28 mouse cellular contexts compared by ENCODE assay signal in genomic region chr16:89917404-89917803, GRCm38 (mm10).
DNase-seq lines count a peak whose midpoint lies in the region; ATAC-seq and TF ChIP-seq lines count a peak whose summit lies in the region.
"Had no signal": no experiment of that assay in that cellular context is flagged by ENCODE, and none has a peak within 500 bp of the region (broad histone marks: within the 10 kb centered on the region; RNA-seq: fewer than 3 reads in every experiment).

No protein-coding gene starts in this region.

- H3K9me3 ChIP-seq in stomach, embryonic 16.5 days (replicated peaks; ENCODE audit: control insufficient read depth, low read length) = no peaks in the 10 kb centered on the region
- no peaks in the 10 kb centered on the region for H3K9me3 ChIP-seq in stomach, postnatal 0 days (ENCODE audit: control insufficient read depth, low read length)
- no peaks in the 10 kb centered on the region for H3K9me3 ChIP-seq in forebrain, embryonic 16.5 days (ENCODE audit: control insufficient read depth, low read length)
- H3K9me3 ChIP-seq: embryonic facial prominence, embryonic 13.5 days; forebrain, embryonic 12.5 days; heart, embryonic 12.5 days; hindbrain, embryonic 10.5 days; liver, embryonic 13.5 days; megakaryocyte, embryonic 14.5 days; midbrain, embryonic 13.5 days; neural tube, embryonic 13.5 days; stomach, embryonic 15.5 days had no signal

- no peak overlapping the region for H3K27ac ChIP-seq in stomach, embryonic 16.5 days (ENCODE audit: low read length)
- no peak overlapping the region for H3K27ac ChIP-seq in stomach, postnatal 0 days (replicated peaks)
- no peak overlapping the region for H3K27ac ChIP-seq in forebrain, embryonic 16.5 days (ENCODE audit: low read length)
- H3K27ac ChIP-seq: embryonic facial prominence, embryonic 13.5 days; forebrain, embryonic 12.5 days; hindbrain, embryonic 10.5 days; liver, embryonic 13.5 days; midbrain, embryonic 13.5 days; neural tube, embryonic 13.5 days; stomach, embryonic 15.5 days had no signal

- no peak overlapping the region for H3K4me2 ChIP-seq in stomach, embryonic 16.5 days (ENCODE audit: low read depth, low read length)
- H3K4me2 ChIP-seq in stomach, postnatal 0 days (replicated peaks; ENCODE audit: low read depth) = no peak overlapping the region
- no peak overlapping the region for H3K4me2 ChIP-seq in forebrain, embryonic 16.5 days (ENCODE audit: low read length)
- H3K4me2 ChIP-seq: embryonic facial prominence, embryonic 13.5 days; forebrain, embryonic 12.5 days; heart, embryonic 12.5 days; liver, embryonic 13.5 days; midbrain, embryonic 13.5 days; neural tube, embryonic 13.5 days; stomach, embryonic 15.5 days had no signal

- H3K9ac ChIP-seq in stomach, embryonic 16.5 days (ENCODE audit: low read length) = 0 out of 2 replicates have a peak overlapping the region, but pooled peaks have one; percentile 20
- no peak overlapping the region for H3K9ac ChIP-seq in stomach, postnatal 0 days (ENCODE audit: low read length)
- H3K9ac ChIP-seq in forebrain, embryonic 16.5 days (replicated peaks; ENCODE audit: low read depth, low read length) = no peak overlapping the region
- H3K9ac ChIP-seq: embryonic facial prominence, embryonic 13.5 days; forebrain, embryonic 12.5 days; heart, embryonic 12.5 days; liver, embryonic 13.5 days; midbrain, embryonic 13.5 days; neural tube, embryonic 13.5 days; stomach, embryonic 15.5 days had no signal

- TF ChIP-seq CTCF in stomach, postnatal 0 days (IDR thresholded peaks at IDR 0.05; ENCODE audit: low read depth) = no peak

- 85% methylated on average over 15 of the region's 15 CpGs for WGBS in stomach, embryonic 16.5 days
- WGBS in stomach, postnatal 0 days = 83% methylated on average over 15 of the region's 15 CpGs
- 86% methylated on average over 15 of the region's 15 CpGs for WGBS in forebrain, embryonic 16.5 days

- no peaks in the 10 kb centered on the region; the same call in 1 of the 2 replicates for H3K4me1 ChIP-seq in stomach, embryonic 16.5 days (ENCODE audit: control insufficient read depth, insufficient read depth, low read length)
- 0 out of 2 replicates have a peak, but pooled peaks cover 2% of the 10 kb centered on the region for H3K4me1 ChIP-seq in stomach, postnatal 0 days (replicated peaks; ENCODE audit: control insufficient read depth, insufficient read depth)
- peaks cover 22% of the 10 kb centered on the region for H3K4me1 ChIP-seq in forebrain, embryonic 16.5 days (replicated peaks; ENCODE audit: control insufficient read depth, insufficient read depth, low read length)
- H3K4me1 ChIP-seq: liver, embryonic 13.5 days; stomach, embryonic 15.5 days had no signal

- ATAC-seq in stomach, embryonic 16.5 days (ENCODE audit: insufficient read depth, low FRiP score) = no peak
- no peak for ATAC-seq in stomach, postnatal 0 days (ENCODE audit: low FRiP score, low TSS enrichment)
- ATAC-seq in forebrain, embryonic 16.5 days = no peak
- ATAC-seq: intestine, postnatal 0 days; midbrain, embryonic 13.5 days had no signal

- H3K36me3 ChIP-seq in stomach, embryonic 16.5 days (ENCODE audit: control insufficient read depth, insufficient read depth, low read length) = no peaks in the 10 kb centered on the region
- H3K36me3 ChIP-seq in stomach, postnatal 0 days (ENCODE audit: control insufficient read depth, insufficient read depth, low read length) = no peaks in the 10 kb centered on the region
- H3K36me3 ChIP-seq in forebrain, embryonic 16.5 days (ENCODE audit: control insufficient read depth, insufficient read depth) = no peaks in the 10 kb centered on the region
- H3K36me3 ChIP-seq: embryonic facial prominence, embryonic 13.5 days; forebrain, embryonic 12.5 days; heart, embryonic 12.5 days; hindbrain, embryonic 10.5 days; liver, embryonic 13.5 days; midbrain, embryonic 13.5 days; neural tube, embryonic 13.5 days; stomach, embryonic 15.5 days had no signal

- no peak overlapping the region for H3K4me3 ChIP-seq in stomach, embryonic 16.5 days (replicated peaks; ENCODE audit: low read length)
- no peak overlapping the region for H3K4me3 ChIP-seq in stomach, postnatal 0 days (ENCODE audit: low read depth, low read length)
- H3K4me3 ChIP-seq in forebrain, embryonic 16.5 days (replicated peaks; ENCODE audit: low read length) = no peak overlapping the region
- H3K4me3 ChIP-seq: embryonic facial prominence, embryonic 13.5 days; erythroblast, embryonic 14.5 days; forebrain, embryonic 12.5 days; heart, embryonic 12.5 days; hindbrain, embryonic 10.5 days; liver, embryonic 13.5 days; megakaryocyte, embryonic 14.5 days; midbrain, embryonic 13.5 days; neural tube, embryonic 13.5 days; stomach, embryonic 15.5 days had no signal

- TF ChIP-seq EP300 in stomach, postnatal 0 days (optimal IDR thresholded peaks at IDR 0.05) = no peak

- H3K27me3 ChIP-seq in stomach, embryonic 16.5 days (ENCODE audit: control insufficient read depth, insufficient read depth, low read length) = no peaks in the 10 kb centered on the region
- H3K27me3 ChIP-seq in stomach, postnatal 0 days (ENCODE audit: control insufficient read depth, insufficient read depth, low read length) = no peaks in the 10 kb centered on the region
- H3K27me3 ChIP-seq in forebrain, embryonic 16.5 days (replicated peaks; ENCODE audit: control insufficient read depth, insufficient read depth, low read length) = no peaks in the 10 kb centered on the region
- H3K27me3 ChIP-seq: embryonic facial prominence, embryonic 13.5 days; forebrain, embryonic 12.5 days; heart, embryonic 12.5 days; liver, embryonic 13.5 days; midbrain, embryonic 13.5 days; neural tube, embryonic 13.5 days; stomach, embryonic 15.5 days had no signal

- DNase-seq in cerebellum, adult 11-12 months = peak; percentile 74
- DNase-seq in cerebellum, adult 8-10 months = no peak
- peak; percentile 55 for DNase-seq in layer of hippocampus, adult 9-11 months
- DNase-seq in layer of hippocampus, postnatal 10 days (ENCODE audit: low spot score in 2 of 2) = no peak
- no peak for DNase-seq in stomach, postnatal 0 days (ENCODE audit: low spot score)
- no peak for DNase-seq in retina, postnatal 1 day
- DNase-seq: adrenal gland, postnatal 10 days; gastrocnemius, postnatal 10 days; heart, adult 18-20 months; heart, postnatal 10 days; kidney, postnatal 25 days; liver, embryonic 13.5 days; lung, adult 2 months; lung, postnatal 36 days; right cerebral cortex, adult 18-20 months; thymus, adult 2 months had no signal

Comparison
In these comparisons a context has a peak if more than half of its experiments do, and no peak if none do; other contexts are left out.
1. DNase-seq: peak in cerebellum, adult 11-12 months (single experiment) and layer of hippocampus, adult 9-11 months (single experiment); none in cerebellum, adult 8-10 months (single experiment), layer of hippocampus, postnatal 10 days (0 of 2), stomach, postnatal 0 days (single experiment) and retina, postnatal 1 day (single experiment).